Mouse (Mus musculus) liver, postnatal 0 days (tissue): ENCODE measurements around the gene Cdc73.

Source experiments
- CTCF ChIP-seq: sonication (generic); IDR thresholded peaks from 2 replicates; pipeline ENCODE4 v1.5.1; 2016; ENCODE audit warnings: antibody characterized with exemption, low read depth
- EP300 ChIP-seq: IDR thresholded peaks from 2 replicates; pipeline ENCODE4 v1.6.1; 2016; ENCODE audit warnings: antibody characterized with exemption, low read depth, mild to moderate bottlenecking

- TF ChIP-seq CTCF (peak; percentile 57), EP300 (no peak)
Measured at GRCm38 (mm10) chr1:143702741-143703262, at the start of gene Cdc73.
